Mouse (Mus musculus) kidney, embryonic 14.5 days (tissue): ENCODE data around the gene Osgin1. TPM values are rescaled to one million over a fixed set of nuclear protein-coding genes. Genes with fewer than 3 reads are reported as not detected.

Experiments used
- ATAC-seq: fragments of 200-750 bp; cut with Nextera tagmentation; 2 replicates; pipeline ENCODE4 v1.8.0; 2017; ENCODE audit warnings: moderate number of reproducible peaks, mild to moderate bottlenecking, moderate TSS enrichment, moderate library complexity; ENCODE audit not compliant: low FRiP score, low TSS enrichment
- H3K27ac ChIP-seq: fragments of 300-500 bp; sonication (generic); 2 replicates; pipeline ENCODE4 v1.5.1; 2014; ENCODE audit warnings: low read depth, mild to moderate bottlenecking, low read length, moderate library complexity, mixed read lengths
- H3K27me3 ChIP-seq: fragments of 300-500 bp; sonication (generic); 2 replicates; pipeline ENCODE4 v1.6.1; 2014; ENCODE audit warnings: mild to moderate bottlenecking, low read length; ENCODE audit not compliant: control insufficient read depth, insufficient read depth
- H3K36me3 ChIP-seq: fragments of 300-500 bp; sonication (generic); 2 replicates; pipeline ENCODE4 v1.6.1; 2014; ENCODE audit warnings: low read length, mixed read lengths; ENCODE audit not compliant: control insufficient read depth, insufficient read depth
- H3K4me1 ChIP-seq: fragments of 300-500 bp; sonication (generic); 2 replicates; pipeline ENCODE4 v1.6.1; 2014; ENCODE audit warnings: low read length, mixed read lengths; ENCODE audit not compliant: control insufficient read depth, insufficient read depth
- H3K4me2 ChIP-seq: fragments of 300-500 bp; sonication (generic); replicated peaks from 2 replicates; pipeline ENCODE4 v1.6.1; 2014; ENCODE audit warnings: low read depth, mild to moderate bottlenecking, low read length
- H3K4me3 ChIP-seq: fragments of 300-500 bp; sonication (generic); 2 replicates; pipeline ENCODE4 v1.5.1; 2014; ENCODE audit warnings: mild to moderate bottlenecking, low read length
- H3K9ac ChIP-seq: fragments of 300-500 bp; sonication (generic); 2 replicates; pipeline ENCODE4 v1.6.1; 2014; ENCODE audit warnings: low read depth, mild to moderate bottlenecking, low read length, moderate library complexity
- H3K9me3 ChIP-seq: fragments of 300-500 bp; sonication (generic); 2 replicates; pipeline ENCODE4 v1.6.1; 2016; ENCODE audit warnings: low read length; ENCODE audit not compliant: control insufficient read depth
- WGBS: fragments of 180-500 bp; shearing (Covaris S2); extraction: QIAGEN DNeasy Blood & Tissue Kit; methylation state at CpG from one replicate; pipeline ENCODE4 v1.1.7; 2014; 5-methylcytosine and 5-hydroxymethylcytosine counted together
- polyA plus RNA-seq: library from polyadenylated mRNA; unstranded; fragments of >200 nt; fragmentation: Nextera tagmentation; extraction: Ambion mirVana; gene quantifications from 2 replicates; pipeline ENCODE4 v1.2.1, GENCODE M21; 2014

The Osgin1 gene
- polyA plus RNA-seq, 1 experiment from 2014 or later, result 1.2 TPM

- ATAC-seq, result no peak
- Histone ChIP-seq H3K4me3 (no peak overlapping the region), H3K27me3 (no peaks in the 10 kb centered on the region), H3K4me1 (no peaks in the 10 kb centered on the region; the same call in 1 of the 2 replicates), H3K4me2 (no peak overlapping the region), H3K9ac (no peak overlapping the region), H3K9me3 (no peaks in the 10 kb centered on the region), H3K36me3 (no peaks in the 10 kb centered on the region), H3K27ac (no peak overlapping the region)
- 78% methylated on average over 9 of the region's 9 CpGs for WGBS
These were observed 33.7 kb upstream of the Osgin1 start for GRCm38 (mm10) chr8:119400122-119400671.

GRCm38 (mm10) chr8:119400904-119401303 lies 33.0 kb upstream of the Osgin1 start:
- H3K36me3 ChIP-seq, result no peaks in the 10 kb centered on the region
- no peak overlapping the region for H3K9ac ChIP-seq
- ATAC-seq, result no peak
- no peak overlapping the region for H3K4me2 ChIP-seq
- WGBS, result 92% methylated on average over 3 of the region's 3 CpGs
- no peaks in the 10 kb centered on the region for H3K9me3 ChIP-seq
- no peaks in the 10 kb centered on the region for H3K27me3 ChIP-seq
- H3K27ac ChIP-seq, result no peak overlapping the region
- H3K4me3 ChIP-seq, result no peak overlapping the region
- no peaks in the 10 kb centered on the region for H3K4me1 ChIP-seq

- Histone ChIP-seq H3K9me3 (no peaks in the 10 kb centered on the region), H3K4me1 (no peaks in the 10 kb centered on the region), H3K36me3 (peaks cover 14% of the 10 kb centered on the region), H3K27ac (no peak overlapping the region), H3K27me3 (no peaks in the 10 kb centered on the region), H3K4me2 (no peak overlapping the region), H3K4me3 (no peak overlapping the region), H3K9ac (no peak overlapping the region)
- peak; percentile 72; the same call in 1 of the 2 replicates for ATAC-seq
- 41% methylated on average over 10 of the region's 10 CpGs for WGBS
These were observed 30.0 kb upstream of the Osgin1 start for GRCm38 (mm10) chr8:119403912-119404311.

GRCm38 (mm10) chr8:119404648-119405047 lies 29.3 kb upstream of the Osgin1 start:
- no peak for ATAC-seq
- Histone ChIP-seq H3K36me3 (peaks cover 21% of the 10 kb centered on the region), H3K4me3 (no peak overlapping the region), H3K4me2 (no peak overlapping the region), H3K9me3 (no peaks in the 10 kb centered on the region), H3K4me1 (no peaks in the 10 kb centered on the region), H3K9ac (no peak overlapping the region), H3K27ac (no peak overlapping the region), H3K27me3 (no peaks in the 10 kb centered on the region)
- 92% methylated on average over 5 of the region's 5 CpGs for WGBS

- ATAC-seq, result no peak
- no peaks in the 10 kb centered on the region for H3K9me3 ChIP-seq
- H3K4me2 ChIP-seq, result no peak overlapping the region
- WGBS, result 81% methylated on average over 8 of the region's 8 CpGs
- H3K4me1 ChIP-seq, result no peaks in the 10 kb centered on the region
- no peak overlapping the region for H3K4me3 ChIP-seq
- no peaks in the 10 kb centered on the region for H3K27me3 ChIP-seq
- peaks cover 37% of the 10 kb centered on the region for H3K36me3 ChIP-seq
- no peak overlapping the region for H3K27ac ChIP-seq
- H3K9ac ChIP-seq, result no peak overlapping the region
These were observed 25.6 kb upstream of the Osgin1 start for GRCm38 (mm10) chr8:119408311-119408710.

GRCm38 (mm10) chr8:119412037-119412734 lies 21.7 kb upstream of the Osgin1 start:
- Histone ChIP-seq H3K36me3 (peaks cover 37% of the 10 kb centered on the region), H3K4me3 (no peak overlapping the region), H3K27ac (no peak overlapping the region), H3K9me3 (no peaks in the 10 kb centered on the region), H3K4me2 (no peak overlapping the region), H3K9ac (no peak overlapping the region), H3K4me1 (0 out of 2 replicates have a peak, but pooled peaks cover 2% of the 10 kb centered on the region), H3K27me3 (no peaks in the 10 kb centered on the region)
- ATAC-seq, result no peak
- 55% methylated on average over 10 of the region's 10 CpGs for WGBS

- H3K36me3 ChIP-seq, result peaks cover 32% of the 10 kb centered on the region
- H3K27ac ChIP-seq, result no peak overlapping the region
- ATAC-seq, result peak; percentile 71
- H3K27me3 ChIP-seq, result no peaks in the 10 kb centered on the region
- 12% methylated on average over 18 of the region's 18 CpGs for WGBS
- peak overlapping the region; percentile 46 for H3K4me2 ChIP-seq
- peak overlapping the region; percentile 51; the same call in 1 of the 2 replicates for H3K9ac ChIP-seq
- 0 out of 2 replicates have a peak, but pooled peaks cover 2% of the 10 kb centered on the region for H3K4me1 ChIP-seq
- H3K4me3 ChIP-seq, result no peak overlapping the region; the same call in 1 of the 2 replicates
- H3K9me3 ChIP-seq, result no peaks in the 10 kb centered on the region
These were observed 21.0 kb upstream of the Osgin1 start for GRCm38 (mm10) chr8:119412735-119413498.

GRCm38 (mm10) chr8:119413605-119414004 lies 20.3 kb upstream of the Osgin1 start:
- Histone ChIP-seq H3K9ac (no peak overlapping the region), H3K9me3 (no peaks in the 10 kb centered on the region), H3K36me3 (peaks cover 26% of the 10 kb centered on the region), H3K27ac (no peak overlapping the region), H3K4me3 (no peak overlapping the region), H3K27me3 (no peaks in the 10 kb centered on the region), H3K4me1 (0 out of 2 replicates have a peak, but pooled peaks cover 2% of the 10 kb centered on the region), H3K4me2 (no peak overlapping the region)
- no peak for ATAC-seq
- WGBS, result 86% methylated on average over 10 of the region's 10 CpGs

GRCm38 (mm10) chr8:119420318-119420717 lies 13.6 kb upstream of the Osgin1 start:
- H3K9ac ChIP-seq, result no peak overlapping the region
- H3K27me3 ChIP-seq, result no peaks in the 10 kb centered on the region
- H3K4me1 ChIP-seq, result peaks cover 25% of the 10 kb centered on the region
- H3K36me3 ChIP-seq, result no peaks in the 10 kb centered on the region
- no peaks in the 10 kb centered on the region for H3K9me3 ChIP-seq
- no peak overlapping the region for H3K27ac ChIP-seq
- H3K4me3 ChIP-seq, result no peak overlapping the region
- no peak for ATAC-seq
- 73% methylated on average over 7 of the region's 7 CpGs for WGBS
- no peak overlapping the region for H3K4me2 ChIP-seq
